Mouse (Mus musculus) thymus, postnatal 25 days (tissue): Measurements from ENCODE around the gene Sp1.

Source experiments
- DNase-seq: peaks from one replicate; pipeline ENCODE4 v3.0.0; 2022

The Sp1 gene

GRCm38 (mm10) chr15:102442490-102442889, 36.5 kb downstream of the Sp1 start:
- DNase-seq, result peak; percentile 85

DNA sequence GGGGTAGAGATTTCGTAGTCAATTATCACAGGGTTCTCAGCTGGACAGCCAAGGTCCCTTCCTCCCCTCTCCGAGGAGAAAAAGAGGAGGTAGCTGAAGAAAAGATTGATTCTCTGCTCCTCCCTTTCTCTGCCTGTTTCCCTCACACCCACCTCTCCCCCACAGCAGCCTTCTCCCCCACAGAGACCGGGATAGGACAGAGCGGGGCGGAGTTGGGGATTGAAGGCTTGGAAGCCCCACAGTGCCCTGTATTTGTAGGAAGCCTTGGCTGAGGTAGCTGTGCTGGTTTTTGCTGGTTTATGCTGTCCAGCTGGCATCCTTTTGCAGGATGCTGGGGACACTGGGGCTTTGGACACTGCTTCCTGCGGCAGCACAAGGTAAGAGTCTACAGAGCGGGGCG, 39.2 kb downstream of the Sp1 start, which contains the start of gene Amhr2:
Gene Amhr2, plus strand, starts transcription at position 222 of the 400 bp plus-strand sequence.
- DNase-seq, result no peak

- no peak for DNase-seq
These were observed 40.5 kb downstream of the Sp1 start for GRCm38 (mm10) chr15:102446448-102446847.

GRCm38 (mm10) chr15:102449366-102449765, 43.4 kb downstream of the Sp1 start:
- no peak for DNase-seq

DNA sequence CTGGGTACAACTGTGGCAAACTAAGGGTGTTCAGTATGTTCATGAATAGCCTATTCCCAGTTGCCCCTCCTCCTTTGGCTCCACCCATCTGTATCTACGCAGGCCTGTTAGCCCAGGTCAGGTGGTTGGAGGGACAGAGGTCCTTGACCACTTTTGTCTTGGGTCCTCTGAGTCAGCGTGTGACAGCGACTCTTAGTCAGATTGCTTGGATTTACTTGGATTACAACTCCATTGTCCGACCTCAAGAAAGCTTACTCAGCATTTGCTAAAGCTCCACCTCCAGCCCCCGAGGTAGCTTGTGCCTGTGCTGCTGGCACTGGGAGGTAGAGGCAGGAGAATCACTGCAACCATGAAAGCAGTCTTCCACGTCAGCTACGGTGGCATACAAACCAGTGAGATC, 45.0 kb downstream of the Sp1 start:
- no peak for DNase-seq

- DNase-seq, result no peak
These were observed 45.9 kb downstream of the Sp1 start for GRCm38 (mm10) chr15:102451666-102452430.

DNA sequence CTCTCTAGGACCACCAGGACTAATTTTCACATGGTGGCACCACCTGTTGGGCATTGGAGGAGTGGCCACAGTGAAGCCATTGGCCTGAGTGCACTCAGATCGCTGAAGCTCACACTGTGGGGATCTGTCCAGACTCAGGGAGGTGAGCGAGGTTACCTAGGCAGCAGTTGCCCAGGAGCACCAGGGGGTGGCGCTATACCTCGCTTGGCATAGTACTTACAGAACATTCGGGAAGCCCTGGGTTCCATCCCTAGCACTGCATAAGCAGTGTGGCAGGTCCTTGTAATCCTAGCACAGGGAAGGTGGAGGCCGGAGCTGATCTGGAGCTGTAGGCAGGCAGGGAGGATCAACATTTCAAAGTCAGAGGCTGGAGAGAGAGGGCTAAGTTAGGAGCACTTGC, 50.0 kb downstream of the Sp1 start:
- no peak for DNase-seq

DNA sequence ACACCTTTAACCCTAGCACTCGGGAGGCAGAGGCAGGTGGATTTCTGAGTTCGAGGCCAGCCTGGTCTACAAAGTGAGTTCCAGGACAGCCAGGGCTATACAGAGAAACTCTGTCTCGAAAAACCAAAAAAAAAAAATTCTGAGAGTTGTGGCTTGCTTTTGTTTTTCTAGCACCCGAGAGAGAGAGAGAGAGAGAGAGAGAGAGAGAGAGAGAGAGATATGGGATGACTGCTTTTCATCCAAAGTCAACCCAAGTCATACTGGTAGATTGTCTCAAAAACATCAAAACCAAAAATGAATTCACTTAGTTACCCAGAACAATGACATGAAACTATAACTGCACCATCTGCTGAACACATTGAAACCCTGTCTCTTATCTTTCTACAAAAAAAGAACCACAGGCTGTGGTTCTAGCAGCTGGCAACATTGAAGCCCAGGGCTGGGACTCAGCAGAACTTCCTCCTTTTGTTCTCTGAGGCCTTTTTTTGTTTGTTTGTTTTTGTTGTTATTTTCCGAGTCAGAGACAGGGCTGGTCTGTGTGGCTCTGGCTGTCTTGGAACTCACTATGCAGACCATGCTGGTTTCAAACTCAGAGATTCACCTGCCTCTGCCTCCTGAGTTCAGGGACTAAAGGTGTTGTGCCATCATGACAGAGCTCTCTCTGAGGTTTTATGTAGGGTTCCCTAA, 52.2 kb downstream of the Sp1 start:
- peak; percentile 60 for DNase-seq

DNA sequence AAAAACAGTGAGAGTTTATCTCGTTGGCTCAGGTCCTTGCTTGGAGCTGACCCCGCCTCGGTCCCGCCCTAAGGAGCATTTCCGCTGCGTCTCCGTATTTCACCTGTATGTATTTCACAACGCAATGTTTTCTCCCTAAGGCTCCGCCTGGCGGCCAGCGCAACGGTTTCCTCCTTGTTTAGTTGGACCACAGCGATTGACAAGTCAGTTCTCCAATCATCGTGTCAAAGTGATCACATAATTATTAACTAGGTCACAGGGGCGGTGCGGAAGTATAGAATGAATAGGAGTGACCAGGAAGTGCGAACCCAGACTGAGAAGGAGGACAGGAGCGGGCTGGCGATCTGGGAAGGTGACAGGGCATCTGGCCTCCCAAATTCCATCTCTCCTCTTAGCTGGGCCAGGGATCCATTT, 53.0 kb downstream of the Sp1 start, which contains the start of gene Prr13:
Gene Prr13, plus strand, starts transcription at position 125 of the 414 bp plus-strand sequence.
- peak; percentile 87 for DNase-seq

- no peak for DNase-seq
These were observed 53.4 kb downstream of the Sp1 start for GRCm38 (mm10) chr15:102459381-102459780.

- no peak for DNase-seq
These were observed 53.9 kb downstream of the Sp1 start for GRCm38 (mm10) chr15:102459847-102460246.

DNA sequence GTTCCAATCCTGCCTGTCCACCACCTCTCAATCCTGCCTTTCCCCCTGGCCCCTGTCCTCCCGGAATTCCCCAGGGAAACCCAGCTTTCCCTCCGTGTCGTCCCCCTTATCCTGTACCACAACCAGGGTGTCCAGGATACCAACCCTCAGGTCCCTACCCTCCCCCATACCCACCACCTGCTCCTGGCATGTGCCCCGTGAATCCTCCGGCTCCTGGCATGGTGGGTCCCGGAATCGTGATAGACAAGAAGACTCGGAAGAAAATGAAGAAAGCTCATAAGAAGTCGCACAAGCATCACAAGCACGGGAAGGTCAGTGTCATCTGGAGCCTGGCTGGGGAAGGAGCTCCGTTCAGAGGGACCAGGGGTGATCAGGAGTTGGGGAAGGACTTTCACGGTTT, 54.5 kb downstream of the Sp1 start:
- DNase-seq, result no peak

DNA sequence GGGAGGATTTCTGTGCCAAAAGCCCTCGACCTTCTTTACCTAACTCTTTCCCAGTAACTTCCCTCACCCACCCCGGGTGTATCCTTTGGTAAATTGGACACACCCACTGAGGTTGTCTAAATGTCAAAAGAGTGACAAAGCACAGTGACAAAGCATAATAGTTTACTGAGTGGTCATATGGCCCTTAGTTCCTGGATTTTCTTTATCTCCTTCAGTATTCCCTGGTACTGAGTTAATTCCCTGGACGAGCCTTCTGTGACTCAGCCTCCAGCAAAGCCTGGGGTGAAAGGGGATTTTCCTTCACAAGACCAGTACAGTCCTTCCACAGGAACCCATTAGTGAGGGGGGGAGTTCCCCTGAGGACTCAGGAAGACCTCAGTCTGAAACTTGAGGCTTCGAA, 55.0 kb downstream of the Sp1 start:
- DNase-seq, result no peak

- DNase-seq, result no peak
These were observed 55.6 kb downstream of the Sp1 start for GRCm38 (mm10) chr15:102461430-102462075.

DNA sequence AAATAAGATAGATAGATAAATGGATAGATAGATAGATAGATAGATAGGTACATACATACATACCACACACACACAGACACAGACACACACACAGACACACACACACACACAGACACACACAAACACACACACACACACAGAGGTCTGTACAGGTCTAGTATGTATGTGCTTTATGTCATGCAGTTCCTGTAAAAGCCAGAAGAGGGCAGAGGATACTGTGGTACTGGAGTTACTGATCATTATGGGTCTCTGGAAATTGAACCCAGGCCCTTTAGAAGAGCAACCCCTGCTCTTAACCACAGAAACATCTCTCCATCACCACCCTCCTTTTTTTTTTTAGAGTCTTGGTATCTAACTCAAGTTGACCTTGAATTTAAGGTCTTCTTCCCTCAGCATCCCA, 57.7 kb downstream of the Sp1 start:
- no peak for DNase-seq

GRCm38 (mm10) chr15:102468675-102469370, 62.9 kb downstream of the Sp1 start:
- no peak for DNase-seq

GRCm38 (mm10) chr15:102470183-102470604, 64.3 kb downstream of the Sp1 start, which contains the start of gene Pcbp2:
Gene Pcbp2 (plus strand): TSS chr15:102470539.
- peak; percentile 95 for DNase-seq

- peak; percentile 86 for DNase-seq
These were observed 64.8 kb downstream of the Sp1 start for GRCm38 (mm10) chr15:102470605-102471294.

DNA sequence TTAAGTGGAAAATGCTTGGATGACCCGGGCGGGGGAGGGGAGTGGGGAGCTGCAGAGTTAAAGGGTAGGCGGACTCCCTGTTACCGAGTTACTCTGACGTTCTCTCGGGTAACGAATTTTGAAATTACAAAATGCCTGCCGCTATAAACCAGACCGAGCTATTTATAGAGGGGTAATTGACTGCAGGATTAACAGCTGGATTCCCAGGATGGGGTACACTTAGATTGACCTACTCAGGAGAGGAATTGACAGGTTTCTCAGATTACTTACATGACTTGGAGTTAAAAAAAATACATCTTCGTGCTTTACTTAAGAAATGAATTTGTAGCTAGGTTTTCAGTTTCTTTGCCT, 65.3 kb downstream of the Sp1 start:
- no peak for DNase-seq

DNA sequence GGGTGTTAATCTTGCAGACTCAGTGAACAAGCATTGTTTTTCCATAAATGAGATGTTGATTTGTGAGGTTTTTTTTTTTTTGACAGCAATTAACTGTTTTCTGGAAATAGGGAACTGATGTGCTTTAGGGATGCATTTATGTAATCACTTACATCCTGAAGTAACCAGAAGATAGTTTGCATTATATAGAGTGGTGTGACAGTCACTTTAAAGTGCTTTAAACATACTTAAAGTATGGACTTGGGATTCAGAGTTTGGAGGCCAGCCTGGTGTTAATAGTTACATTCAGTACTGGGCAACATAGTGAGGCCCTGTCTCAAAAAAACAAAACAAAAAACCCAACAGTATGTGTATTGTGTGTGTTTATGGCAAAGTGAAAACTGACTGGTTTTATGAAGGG, 65.8 kb downstream of the Sp1 start:
- no peak for DNase-seq

- DNase-seq, result no peak
These were observed 67.3 kb downstream of the Sp1 start for GRCm38 (mm10) chr15:102473246-102473645.

GRCm38 (mm10) chr15:102474520-102474919, 68.6 kb downstream of the Sp1 start:
- no peak for DNase-seq

- DNase-seq, result no peak
These were observed 77.2 kb downstream of the Sp1 start for GRCm38 (mm10) chr15:102483136-102483535.
